Mouse (Mus musculus): ENCODE measurements around the gene Gm3250.
"Not testable (repeated sequence)": the region's sequence is repeated elsewhere in the genome, so short reads cannot be mapped to it uniquely, and the experiment has no call there.

Gene Gm3250

GRCm38 (mm10) chr10:77750686-77751085, 31.7 kb downstream of the Gm3250 start:
- DNase-seq (ENCODE audit: low read depth) = not testable (repeated sequence)

- DNase-seq (ENCODE audit: low read depth) = not testable (repeated sequence)
Measured at GRCm38 (mm10) chr10:77741924-77742688, 40.2 kb downstream of the Gm3250 start, which contains the start of gene Gm18596. Gm18596 (minus strand) TSS chr10:77742638.

- DNase-seq (ENCODE audit: low read depth) = no peak
Measured at GRCm38 (mm10) chr10:77738929-77739328, 43.4 kb downstream of the Gm3250 start.

- DNase-seq (ENCODE audit: low read depth) = no peak
Measured at GRCm38 (mm10) chr10:77735928-77736327, 46.4 kb downstream of the Gm3250 start.
